Mouse (Mus musculus) right cerebral cortex, postnatal 36 days (tissue): ENCODE data around the gene Gm5128.
"Not testable (repeated sequence)": the region's sequence is repeated elsewhere in the genome, so short reads cannot be mapped to it uniquely, and the experiment has no call there.

ENCODE experiments used
- DNase-seq, 2 experiments: peaks; one replicate each; pipeline ENCODE4 v3.0.0; 2022; ENCODE audit warnings: low spot score in 2 of 2, mixed read lengths in 1 of 2

The Gm5128 gene

GRCm38 (mm10) chrX:135372984-135373383 is at the start of gene Gm5128:
Gene Gm5128 (plus strand): TSS chrX:135373284.
- DNase-seq: not testable (repeated sequence)

GRCm38 (mm10) chrX:135360685-135361084 is 12.4 kb upstream of the Gm5128 start:
- DNase-seq: not testable (repeated sequence)

GRCm38 (mm10) chrX:135361943-135362342 is 11.1 kb upstream of the Gm5128 start:
- not testable (repeated sequence) for DNase-seq

- DNase-seq: not testable (repeated sequence)
Observed at GRCm38 (mm10) chrX:135403578-135403977, 30.5 kb downstream of the Gm5128 start.

GRCm38 (mm10) chrX:135421203-135421602 is 48.1 kb downstream of the Gm5128 start:
- not testable (repeated sequence) for DNase-seq

- not testable (repeated sequence) for DNase-seq
Observed at GRCm38 (mm10) chrX:135421824-135422223, 48.7 kb downstream of the Gm5128 start.

GRCm38 (mm10) chrX:135422473-135422872 is 49.4 kb downstream of the Gm5128 start:
- DNase-seq: not testable (repeated sequence)
